Mouse (Mus musculus): Measurements from ENCODE around the gene Cdc14a. TPM values are rescaled to one million over a fixed set of nuclear protein-coding genes. Genes with fewer than 3 reads are reported as not detected.

Gene Cdc14a
- polyA plus RNA-seq (2012; rRNA removed) = 4.7 and 6.9 TPM in 2 replicates

GRCm38 (mm10) chr3:116423353-116424159 is at the start of gene Cdc14a:
TSS of gene Cdc14a (minus strand) at chr3:116424032.
- WGBS = under 1% methylated on average over 61 of the region's 64 CpGs
- H3K4me3 ChIP-seq (ENCODE audit: extremely low read depth, insufficient read depth, insufficient read length) = peak within 1 kb of the TSS; percentile 82
- DNase-seq (ENCODE audit: low read depth in 1 of 2, low spot score in 2 of 2) = peak in 1 of 2 experiments; percentile 65
- H3K4me1 ChIP-seq (ENCODE audit: control insufficient read depth, insufficient read depth, insufficient read length) = no peaks in the 10 kb centered on the region
- H3K27ac ChIP-seq (ENCODE audit: insufficient read depth, low read length) = peak within 1 kb of the TSS; percentile 79
- H3K27me3 ChIP-seq (ENCODE audit: control insufficient read depth, insufficient read depth, low read length) = no peaks in the 10 kb centered on the region
- no peak for TF ChIP-seq CTCF (IDR thresholded peaks at IDR 0.05; ENCODE audit: extremely low read depth, insufficient read depth, insufficient read length, insufficient replicate concordance)
- TF ChIP-seq POLR2A (IDR thresholded peaks at IDR 0.05; ENCODE audit: low read depth, low read length) = peak; percentile 43
- H3K36me3 ChIP-seq (ENCODE audit: control insufficient read depth, insufficient read depth, low read length) = peaks cover 3% of the 10 kb centered on the region; the same call in 1 of the 2 replicates

- peak; percentile 8 to 34 for DNase-seq (ENCODE audit: low read depth in 1 of 2, low spot score in 2 of 2)
- 16% methylated on average over 12 of the region's 12 CpGs for WGBS
- Histone ChIP-seq H3K27ac (ENCODE audit: insufficient read depth, low read length) (no peak overlapping the region), H3K4me1 (ENCODE audit: control insufficient read depth, insufficient read depth, insufficient read length) (peaks cover 3% of the 10 kb centered on the region; the same call in 1 of the 2 replicates), H3K36me3 (ENCODE audit: control insufficient read depth, insufficient read depth, low read length) (no peaks in the 10 kb centered on the region), H3K4me3 (ENCODE audit: extremely low read depth, insufficient read depth, insufficient read length) (no peak overlapping the region), H3K27me3 (ENCODE audit: control insufficient read depth, insufficient read depth, low read length) (no peaks in the 10 kb centered on the region)
- no peak for TF ChIP-seq CTCF (IDR thresholded peaks at IDR 0.05; ENCODE audit: extremely low read depth, insufficient read depth, insufficient read length, insufficient replicate concordance)
- no peak for TF ChIP-seq POLR2A (IDR thresholded peaks at IDR 0.05; ENCODE audit: low read depth, low read length)
Observed at GRCm38 (mm10) chr3:116465709-116466108, 41.9 kb upstream of the Cdc14a start.

- H3K27me3 ChIP-seq (ENCODE audit: control insufficient read depth, insufficient read depth, low read length) = no peaks in the 10 kb centered on the region
- no peak for TF ChIP-seq CTCF (IDR thresholded peaks at IDR 0.05; ENCODE audit: extremely low read depth, insufficient read depth, insufficient read length, insufficient replicate concordance)
- no peak overlapping the region for H3K27ac ChIP-seq (ENCODE audit: insufficient read depth, low read length)
- 90% methylated on average over 2 of the region's 2 CpGs for WGBS
- H3K4me1 ChIP-seq (ENCODE audit: control insufficient read depth, insufficient read depth, insufficient read length) = peaks cover 3% of the 10 kb centered on the region; the same call in 1 of the 2 replicates
- no peak for DNase-seq (ENCODE audit: low read depth in 1 of 2, low spot score in 2 of 2)
- H3K4me3 ChIP-seq (ENCODE audit: extremely low read depth, insufficient read depth, insufficient read length) = no peak overlapping the region
- no peaks in the 10 kb centered on the region for H3K36me3 ChIP-seq (ENCODE audit: control insufficient read depth, insufficient read depth, low read length)
Observed at GRCm38 (mm10) chr3:116464318-116464717, 40.5 kb upstream of the Cdc14a start.

DNA sequence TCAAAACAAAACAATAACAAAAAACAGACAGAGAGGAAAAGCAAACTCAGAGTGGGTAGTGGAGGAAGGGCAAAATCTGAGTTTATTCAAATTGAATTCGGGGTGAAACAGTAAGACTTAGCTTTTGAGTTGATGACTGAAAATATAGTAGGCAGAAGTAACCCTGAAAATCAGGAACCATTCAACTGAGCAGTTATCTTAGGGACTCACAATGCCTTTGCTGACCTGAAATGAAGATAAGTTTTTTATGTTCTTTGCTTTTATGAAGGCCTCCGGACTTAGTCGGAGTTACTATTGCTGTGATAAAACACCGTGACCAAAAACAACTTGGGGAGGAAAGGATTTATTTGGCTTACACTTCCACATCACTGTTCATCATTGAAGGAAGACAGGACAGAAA is 37.2 kb upstream of the Cdc14a start:
- H3K27me3 ChIP-seq (ENCODE audit: control insufficient read depth, insufficient read depth, low read length) = no peaks in the 10 kb centered on the region
- no peaks in the 10 kb centered on the region for H3K36me3 ChIP-seq (ENCODE audit: control insufficient read depth, insufficient read depth, low read length)
- no peak for TF ChIP-seq POLR2A (IDR thresholded peaks at IDR 0.05; ENCODE audit: low read depth, low read length)
- TF ChIP-seq CTCF (IDR thresholded peaks at IDR 0.05; ENCODE audit: extremely low read depth, insufficient read depth, insufficient read length, insufficient replicate concordance) = no peak
- no peak for DNase-seq (ENCODE audit: low read depth in 1 of 2, low spot score in 2 of 2)
- WGBS = 78% methylated on average over 4 of the region's 4 CpGs
- H3K4me3 ChIP-seq (ENCODE audit: extremely low read depth, insufficient read depth, insufficient read length) = no peak overlapping the region
- peaks cover 3% of the 10 kb centered on the region; the same call in 1 of the 2 replicates for H3K4me1 ChIP-seq (ENCODE audit: control insufficient read depth, insufficient read depth, insufficient read length)
- H3K27ac ChIP-seq (ENCODE audit: insufficient read depth, low read length) = no peak overlapping the region

DNA sequence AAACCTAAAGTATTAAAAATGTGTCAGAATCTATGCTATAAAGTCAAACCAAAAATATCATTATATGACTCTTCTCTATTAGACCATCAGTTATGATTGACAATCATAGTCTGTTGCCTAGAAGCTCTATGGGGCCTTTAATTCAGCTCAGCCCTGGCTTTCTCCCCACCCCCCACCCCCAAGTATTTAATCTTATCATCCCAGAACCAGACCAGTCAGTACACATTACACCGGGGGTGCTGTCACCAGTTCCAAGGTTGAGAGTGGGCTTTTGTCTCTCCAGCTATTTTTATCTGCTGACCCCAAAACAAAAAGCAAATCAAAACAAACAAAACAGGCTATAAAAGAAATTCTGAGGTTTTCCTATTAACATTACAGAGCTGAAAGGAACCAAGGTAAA is 30.7 kb upstream of the Cdc14a start:
- no peak overlapping the region for H3K4me3 ChIP-seq (ENCODE audit: extremely low read depth, insufficient read depth, insufficient read length)
- no peak overlapping the region for H3K27ac ChIP-seq (ENCODE audit: insufficient read depth, low read length)
- no peak for DNase-seq (ENCODE audit: low read depth in 1 of 2, low spot score in 2 of 2)
- no peaks in the 10 kb centered on the region for H3K4me1 ChIP-seq (ENCODE audit: control insufficient read depth, insufficient read depth, insufficient read length)
- no peaks in the 10 kb centered on the region for H3K27me3 ChIP-seq (ENCODE audit: control insufficient read depth, insufficient read depth, low read length)
- WGBS = 76% methylated on average over 1 of the region's 1 CpGs
- no peaks in the 10 kb centered on the region for H3K36me3 ChIP-seq (ENCODE audit: control insufficient read depth, insufficient read depth, low read length)
- no peak for TF ChIP-seq POLR2A (IDR thresholded peaks at IDR 0.05; ENCODE audit: low read depth, low read length)
- no peak for TF ChIP-seq CTCF (IDR thresholded peaks at IDR 0.05; ENCODE audit: extremely low read depth, insufficient read depth, insufficient read length, insufficient replicate concordance)

DNA sequence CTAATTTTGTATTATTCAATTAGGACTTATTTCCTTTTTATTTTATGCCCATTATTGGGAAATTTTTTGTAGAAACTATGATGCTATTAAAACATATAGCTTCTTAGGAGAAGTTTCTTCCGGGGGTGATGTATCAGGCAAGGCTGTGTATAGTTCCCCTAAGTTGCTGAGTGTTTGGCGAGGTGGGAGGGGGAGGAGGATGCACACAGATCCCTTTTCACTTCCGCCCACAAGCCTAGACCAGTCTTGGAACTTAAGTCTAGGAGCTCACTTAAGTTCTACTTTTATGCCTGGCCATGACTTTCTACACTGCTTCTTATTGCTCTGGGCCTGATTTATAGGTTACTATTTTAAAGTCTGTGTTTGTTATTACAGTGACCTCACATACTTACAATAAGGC is 26.9 kb upstream of the Cdc14a start:
- no peaks in the 10 kb centered on the region for H3K4me1 ChIP-seq (ENCODE audit: control insufficient read depth, insufficient read depth, insufficient read length)
- H3K27me3 ChIP-seq (ENCODE audit: control insufficient read depth, insufficient read depth, low read length) = no peaks in the 10 kb centered on the region
- TF ChIP-seq CTCF (IDR thresholded peaks at IDR 0.05; ENCODE audit: extremely low read depth, insufficient read depth, insufficient read length, insufficient replicate concordance) (no peak), POLR2A (IDR thresholded peaks at IDR 0.05; ENCODE audit: low read depth, low read length) (no peak)
- H3K27ac ChIP-seq (ENCODE audit: insufficient read depth, low read length) = no peak overlapping the region
- H3K36me3 ChIP-seq (ENCODE audit: control insufficient read depth, insufficient read depth, low read length) = no peaks in the 10 kb centered on the region
- no peak for DNase-seq (ENCODE audit: low read depth in 1 of 2, low spot score in 2 of 2)
- no peak overlapping the region for H3K4me3 ChIP-seq (ENCODE audit: extremely low read depth, insufficient read depth, insufficient read length)
- WGBS = 28% methylated on average over 3 of the region's 3 CpGs

- no peak for DNase-seq (ENCODE audit: low read depth in 1 of 2, low spot score in 2 of 2)
- H3K4me1 ChIP-seq (ENCODE audit: control insufficient read depth, insufficient read depth, insufficient read length) = peaks cover 3% of the 10 kb centered on the region; the same call in 1 of the 2 replicates
- H3K36me3 ChIP-seq (ENCODE audit: control insufficient read depth, insufficient read depth, low read length) = no peaks in the 10 kb centered on the region
- no peaks in the 10 kb centered on the region for H3K27me3 ChIP-seq (ENCODE audit: control insufficient read depth, insufficient read depth, low read length)
- H3K27ac ChIP-seq (ENCODE audit: insufficient read depth, low read length) = no peak overlapping the region
- no peak overlapping the region for H3K4me3 ChIP-seq (ENCODE audit: extremely low read depth, insufficient read depth, insufficient read length)
- no peak for TF ChIP-seq CTCF (IDR thresholded peaks at IDR 0.05; ENCODE audit: extremely low read depth, insufficient read depth, insufficient read length, insufficient replicate concordance)
- TF ChIP-seq POLR2A (IDR thresholded peaks at IDR 0.05; ENCODE audit: low read depth, low read length) = no peak
- 91% methylated on average over 9 of the region's 9 CpGs for WGBS
Observed at GRCm38 (mm10) chr3:116444327-116444726, 20.5 kb upstream of the Cdc14a start.
